Mouse (Mus musculus): Measurements from ENCODE around the gene Gm20661.

Gene Gm20661

GRCm38 (mm10) chr9:107967437-107967836 lies 15.4 kb upstream of the Gm20661 start:
- no peak for DNase-seq (ENCODE audit: low spot score)

- no peak for DNase-seq (ENCODE audit: low spot score)
Measured at GRCm38 (mm10) chr9:107968531-107968930, 14.3 kb upstream of the Gm20661 start.

GRCm38 (mm10) chr9:107970311-107970710 lies 12.5 kb upstream of the Gm20661 start:
- no peak for DNase-seq (ENCODE audit: low spot score)

GRCm38 (mm10) chr9:107971690-107972541 lies 10.9 kb upstream of the Gm20661 start:
- no peak for DNase-seq (ENCODE audit: low spot score)

- no peak for DNase-seq (ENCODE audit: low spot score)
Measured at GRCm38 (mm10) chr9:107974491-107975171, 8.2 kb upstream of the Gm20661 start.

GRCm38 (mm10) chr9:107975399-107976386 lies 7.2 kb upstream of the Gm20661 start, which contains the start of gene Uba7:
TSS of gene Uba7 (plus strand) at chr9:107975505.
- peak; percentile 15 for DNase-seq (ENCODE audit: low spot score)

GRCm38 (mm10) chr9:107978815-107979214 lies 4.0 kb upstream of the Gm20661 start:
- DNase-seq (ENCODE audit: low spot score) = no peak

GRCm38 (mm10) chr9:107981684-107982605 lies 913 bp upstream of the Gm20661 start:
- no peak for DNase-seq (ENCODE audit: low spot score)

- DNase-seq (ENCODE audit: low spot score) = peak; percentile 41
Measured at GRCm38 (mm10) chr9:107983421-107983890, 598 bp downstream of the Gm20661 start.

- DNase-seq (ENCODE audit: low spot score) = no peak
Measured at GRCm38 (mm10) chr9:107984052-107984753, 1.3 kb downstream of the Gm20661 start.

GRCm38 (mm10) chr9:107984754-107985055 lies 1.8 kb downstream of the Gm20661 start:
- DNase-seq (ENCODE audit: low spot score) = no peak

- DNase-seq (ENCODE audit: low spot score) = peak; percentile 66
Measured at GRCm38 (mm10) chr9:107985131-107986119, 2.6 kb downstream of the Gm20661 start, which contains the start of gene Inka1. TSS of gene Inka1 (minus strand) at chr9:107985879.

GRCm38 (mm10) chr9:107986376-107986775 lies 3.5 kb downstream of the Gm20661 start:
- DNase-seq (ENCODE audit: low spot score) = peak; percentile 59

GRCm38 (mm10) chr9:107987950-107988349 lies 5.1 kb downstream of the Gm20661 start:
- DNase-seq (ENCODE audit: low spot score) = no peak

- no peak for DNase-seq (ENCODE audit: low spot score)
Measured at GRCm38 (mm10) chr9:107992197-107992596, 9.3 kb downstream of the Gm20661 start, which contains the start of gene Cdhr4. TSS of gene Cdhr4 (plus strand) at chr9:107992497.

- DNase-seq (ENCODE audit: low spot score) = no peak
Measured at GRCm38 (mm10) chr9:107993013-107993412, 10.2 kb downstream of the Gm20661 start.

GRCm38 (mm10) chr9:107994464-107994863 lies 11.6 kb downstream of the Gm20661 start:
- no peak for DNase-seq (ENCODE audit: low spot score)

- DNase-seq (ENCODE audit: low spot score) = no peak
Measured at GRCm38 (mm10) chr9:107995513-107995912, 12.7 kb downstream of the Gm20661 start.

GRCm38 (mm10) chr9:107996049-107996448 lies 13.2 kb downstream of the Gm20661 start, which contains the start of gene Gm20662:
TSS of gene Gm20662 (plus strand) at chr9:107996349.
- no peak for DNase-seq (ENCODE audit: low spot score)
